In the genomic region with DNA sequence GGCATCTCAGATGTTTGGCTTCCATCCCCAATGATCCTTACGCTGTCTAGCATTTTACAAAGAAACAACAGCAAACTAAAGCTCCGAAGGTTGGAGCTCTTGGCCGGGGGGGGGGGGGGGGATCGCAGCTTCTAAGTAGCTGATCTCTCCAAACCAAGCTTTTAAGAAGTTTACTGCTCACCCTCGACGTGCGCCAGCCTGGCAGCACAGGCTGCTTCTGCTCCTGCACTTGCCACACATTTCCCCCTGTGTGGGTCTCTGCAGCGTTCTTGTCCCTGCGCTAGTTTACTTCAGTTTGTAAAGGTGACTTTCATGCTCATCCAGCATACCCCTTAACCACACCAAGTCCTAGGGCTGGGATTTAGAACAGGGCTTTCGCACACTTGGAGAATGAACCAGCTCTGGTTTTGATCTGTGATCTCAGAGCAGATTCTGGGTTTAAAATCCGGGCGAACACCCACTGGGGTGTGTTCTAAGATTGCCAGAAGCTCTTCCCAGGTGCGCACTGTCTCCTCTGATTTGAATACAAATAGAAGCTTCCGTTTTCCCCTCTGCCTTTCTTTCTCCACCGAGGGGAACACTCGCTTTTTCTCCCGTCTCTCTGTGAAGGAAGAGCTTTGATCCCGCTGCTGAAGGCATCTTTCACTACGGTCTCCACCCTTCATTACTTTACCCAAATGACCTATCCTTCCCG, we compare ENCODE assay signal across 13 mouse cellular contexts. TPM values are rescaled to one million over a fixed set of nuclear protein-coding genes. Genes with fewer than 3 reads are reported as not detected.
DNase-seq lines count a peak whose midpoint lies in the region; ATAC-seq and TF ChIP-seq lines count a peak whose summit lies in the region.
"Had no signal": no experiment of that assay in that cellular context is flagged by ENCODE, and none has a peak within 500 bp of the region (broad histone marks: within the 10 kb centered on the region; RNA-seq: fewer than 3 reads in every experiment).

No protein-coding gene starts in this region.

- H3K9ac ChIP-seq in ES-Bruce4 (ENCODE audit: low read depth, poor library complexity, severe bottlenecking) (no peak overlapping the region), ES-E14 (ENCODE audit: insufficient read depth, low read depth, low read length, poor library complexity, severe bottlenecking) (no peak overlapping the region)
- H3K9ac ChIP-seq in forebrain, embryonic 14.5 days (ENCODE audit: low read length): peak overlapping the region; percentile 41; the same call in 1 of the 2 replicates
- peak overlapping the region; percentile 28; the same call in 1 of the 2 replicates for H3K9ac ChIP-seq in midbrain, embryonic 12.5 days (replicated peaks)
- H3K9ac ChIP-seq: liver, embryonic 12.5 days had no signal

- no peak for TF ChIP-seq CTCF in ES-Bruce4 (IDR thresholded peaks at IDR 0.05; ENCODE audit: low read depth, low read length)

- WGBS in forebrain, embryonic 14.5 days: 3% methylated on average over 20 of the region's 20 CpGs
- WGBS in midbrain, embryonic 12.5 days: 2% methylated on average over 20 of the region's 20 CpGs

- in situ Hi-C loops in ES-E14 (cut with MboI; ENCODE audit: low sequenced_read_pairs in 2 of 2, unreplicated experiment in 2 of 2): no loop called here

- H3K4me1 ChIP-seq in ES-Bruce4 (ENCODE audit: control insufficient read depth, insufficient read depth, low read length): no peaks in the 10 kb centered on the region
- H3K4me1 ChIP-seq in ES-E14 (ENCODE audit: control insufficient read depth in 2 of 2, insufficient read depth in 2 of 2, low read length in 2 of 2, poor library complexity in 1 of 2): peaks cover 0 to 6% of the 10 kb centered on the region in 2 experiments; a peak in 1 of 4 replicates
- peaks cover 7% of the 10 kb centered on the region for H3K4me1 ChIP-seq in forebrain, embryonic 14.5 days (ENCODE audit: control insufficient read depth, insufficient read depth, low read length)
- peaks cover 15% of the 10 kb centered on the region for H3K4me1 ChIP-seq in midbrain, embryonic 12.5 days
- H3K4me1 ChIP-seq: liver, embryonic 12.5 days had no signal

- no peak for TF ChIP-seq POLR2A in ES-Bruce4 (IDR thresholded peaks at IDR 0.05; ENCODE audit: insufficient read depth, low read length)

- ATAC-seq in forebrain, embryonic 14.5 days: no peak
- no peak for ATAC-seq in midbrain, embryonic 12.5 days (ENCODE audit: low FRiP score, low read depth)
- ATAC-seq in erythroblast, adult 5-6 weeks (replicated peaks; ENCODE audit: low FRiP score, poor library complexity, severe bottlenecking): no peak
- ATAC-seq: intestine, embryonic 16.5 days; liver, embryonic 12.5 days had no signal

- peak overlapping the region; percentile 76 for H3K4me2 ChIP-seq in forebrain, embryonic 14.5 days (ENCODE audit: low read length)
- peak overlapping the region; percentile 80 for H3K4me2 ChIP-seq in midbrain, embryonic 12.5 days (replicated peaks)

- H3K36me3 ChIP-seq in ES-Bruce4 (ENCODE audit: control insufficient read depth, insufficient read depth, low read length, poor library complexity, severe bottlenecking): no peaks in the 10 kb centered on the region
- no peaks in the 10 kb centered on the region for H3K36me3 ChIP-seq in ES-E14 (ENCODE audit: control insufficient read depth, insufficient read depth, low read length, poor library complexity, severe bottlenecking)
- H3K36me3 ChIP-seq in forebrain, embryonic 14.5 days (ENCODE audit: control insufficient read depth, insufficient read depth, low read length): no peaks in the 10 kb centered on the region
- H3K36me3 ChIP-seq in midbrain, embryonic 12.5 days: no peaks in the 10 kb centered on the region
- H3K36me3 ChIP-seq: heart, embryonic 10.5 days; liver, embryonic 12.5 days had no signal

- no peak for TF ChIP-seq EP300 in ES-Bruce4 (IDR thresholded peaks at IDR 0.05; ENCODE audit: insufficient read depth, low read depth, low read length)

- H3K9me3 ChIP-seq in ES-Bruce4 (replicated peaks; ENCODE audit: control insufficient read depth, insufficient read depth, low read length, poor library complexity, severe bottlenecking) (no peaks in the 10 kb centered on the region), ES-E14 (ENCODE audit: control insufficient read depth, insufficient read depth, low read depth, low read length) (no peaks in the 10 kb centered on the region)
- H3K9me3 ChIP-seq in forebrain, embryonic 14.5 days (replicated peaks; ENCODE audit: control insufficient read depth, low read length): no peaks in the 10 kb centered on the region
- no peaks in the 10 kb centered on the region for H3K9me3 ChIP-seq in midbrain, embryonic 12.5 days
- H3K9me3 ChIP-seq: heart, embryonic 10.5 days; liver, embryonic 12.5 days had no signal

- peaks cover 5% of the 10 kb centered on the region for H3K27me3 ChIP-seq in ES-Bruce4 (ENCODE audit: control insufficient read depth, insufficient read depth, low read length, poor library complexity, severe bottlenecking)
- H3K27me3 ChIP-seq in forebrain, embryonic 14.5 days (replicated peaks; ENCODE audit: control insufficient read depth, insufficient read depth, low read length): peaks cover 55% of the 10 kb centered on the region
- H3K27me3 ChIP-seq in midbrain, embryonic 12.5 days: peaks cover 58% of the 10 kb centered on the region

- H3K4me3 ChIP-seq in ES-Bruce4 (ENCODE audit: low read depth, low read length): peak overlapping the region; percentile 33
- H3K4me3 ChIP-seq in ES-E14 (ENCODE audit: insufficient read depth in 1 of 2, low read depth in 1 of 2, low read length in 2 of 2, poor library complexity in 1 of 2, severe bottlenecking in 1 of 2): peak overlapping the region; percentile 22 to 44; a peak in 2 of 4 replicates
- H3K4me3 ChIP-seq in forebrain, embryonic 14.5 days (ENCODE audit: low read depth, low read length): peak overlapping the region; percentile 37
- H3K4me3 ChIP-seq in midbrain, embryonic 12.5 days: peak overlapping the region; percentile 44
- H3K4me3 ChIP-seq: liver, embryonic 12.5 days had no signal

- no peak overlapping the region for H3K27ac ChIP-seq in ES-Bruce4 (ENCODE audit: insufficient read depth, low read length)
- no peak overlapping the region for H3K27ac ChIP-seq in ES-E14 (ENCODE audit: insufficient read depth, low read depth, low read length, poor library complexity, severe bottlenecking)
- no peak overlapping the region for H3K27ac ChIP-seq in forebrain, embryonic 14.5 days (ENCODE audit: low read depth, low read length)
- no peak overlapping the region for H3K27ac ChIP-seq in midbrain, embryonic 12.5 days (replicated peaks)
- H3K27ac ChIP-seq: heart, embryonic 10.5 days; liver, embryonic 12.5 days had no signal

- DNase-seq in ES-E14 (ENCODE audit: low read depth, low spot score): no peak
- DNase-seq in forebrain, embryonic 14.5 days (ENCODE audit: low spot score): no peak
- no peak for DNase-seq in urinary bladder, postnatal 4 days (ENCODE audit: low spot score in 2 of 2)
- DNase-seq in thymus, postnatal 14 days: no peak
- DNase-seq: cerebellum, adult 9-10 months had no signal

TF ChIP-seq in ES-E14, 5 proteins besides CTCF, POLR2A, EP300 and RAD21:
- TF ChIP-seq ZC3H11A (IDR thresholded peaks at IDR 0.05; ENCODE audit: borderline replicate concordance, low read depth, low read length): no peak
- no peak for TF ChIP-seq HCFC1 (IDR thresholded peaks at IDR 0.05; ENCODE audit: borderline replicate concordance, insufficient read depth, low read length)

RNA-seq across cellular contexts. Expression of a gene that starts 0.4 kb away (rescaled TPM):
- not detected in 2 replicates for polyA plus RNA-seq in ES-Bruce4 (2011; ENCODE audit: insufficient read depth, insufficient read length, low read depth, missing spikeins)
- 0.13 and 0.21 TPM in 2 replicates for total RNA-seq in ES-E14 (2012; rRNA removed)
- polyA plus RNA-seq in forebrain, embryonic 14.5 days (2014; fragmentation: Nextera tagmentation; extraction: Ambion mirVana): not detected in 2 replicates
- 0.14 TPM in 1 of 2 replicates, not detected in the other for polyA plus RNA-seq in midbrain, embryonic 12.5 days (2016; fragmentation: Nextera tagmentation; extraction: Ambion mirVana)
- total RNA-seq in erythroblast, adult 5-6 weeks (2015; ENCODE audit: low replicate concordance): not detected in 2 replicates
- not detected in 2 replicates for total RNA-seq in erythroblast, adult 5-6 weeks (2017; ENCODE audit: low replicate concordance)
- total RNA-seq: adrenal gland, postnatal 4 days had no signal
- polyA plus RNA-seq: heart, embryonic 10.5 days; intestine, embryonic 16.5 days; liver, embryonic 12.5 days; spleen, adult 2 months had no signal

RNA-seq across cellular contexts. Expression of a gene that starts 53.9 kb away (rescaled TPM):
- polyA plus RNA-seq in ES-Bruce4 (2011; ENCODE audit: insufficient read depth, insufficient read length, low read depth, missing spikeins): not detected in 2 replicates
- 0.05 TPM in 1 of 2 replicates, not detected in the other for total RNA-seq in ES-E14 (2012; rRNA removed)
- 0.07 and 0.19 TPM in 2 replicates for polyA plus RNA-seq in forebrain, embryonic 14.5 days (2014; fragmentation: Nextera tagmentation; extraction: Ambion mirVana)
- polyA plus RNA-seq in midbrain, embryonic 12.5 days (2016; fragmentation: Nextera tagmentation; extraction: Ambion mirVana): not detected in 2 replicates
- total RNA-seq in erythroblast, adult 5-6 weeks (2015; ENCODE audit: low replicate concordance): 3.3 TPM in 1 of 2 replicates, not detected in the other
- total RNA-seq in erythroblast, adult 5-6 weeks (2017; ENCODE audit: low replicate concordance): 0.84 TPM in 1 of 2 replicates, not detected in the other
- polyA plus RNA-seq: heart, embryonic 10.5 days had no signal

Comparison
In these comparisons a context has a peak if more than half of its experiments do, and no peak if none do; other contexts are left out.
1. H3K9ac ChIP-seq: peak in forebrain, embryonic 14.5 days (single experiment) and midbrain, embryonic 12.5 days (single experiment); none in ES-Bruce4 (single experiment) and ES-E14 (single experiment).
2. Peak in every context shown above with its lines, with median percentiles within 50 percentile points of each other: H3K4me3 ChIP-seq.